Mouse (Mus musculus) lung, postnatal 36 days (tissue): ENCODE results near the gene Phf21a.

Experiments
- DNase-seq: peaks from one replicate; pipeline ENCODE4 v3.0.0; 2022; ENCODE audit warnings: mixed read lengths

Phf21a gene

DNA sequence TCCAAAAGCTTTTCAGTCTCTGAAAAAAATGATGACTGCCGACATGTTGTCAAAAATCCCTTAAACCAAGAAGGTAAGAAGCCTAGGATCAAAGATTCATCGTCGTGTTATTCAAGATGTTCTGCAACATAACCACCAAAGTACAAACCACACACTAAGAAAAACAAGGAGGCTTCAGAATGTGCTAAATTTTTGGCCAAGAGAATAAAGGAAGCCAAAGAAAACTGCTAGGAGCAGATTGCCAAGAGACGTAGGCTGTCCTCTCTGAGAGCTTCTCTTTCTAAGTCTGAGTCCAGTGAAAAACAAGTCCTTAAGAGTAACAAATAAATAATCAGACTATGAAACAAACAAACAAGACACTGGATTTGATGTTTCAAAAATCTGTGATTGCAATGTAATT lies 219.6 kb downstream of the Phf21a start:
- DNase-seq, result peak; percentile 13

DNA sequence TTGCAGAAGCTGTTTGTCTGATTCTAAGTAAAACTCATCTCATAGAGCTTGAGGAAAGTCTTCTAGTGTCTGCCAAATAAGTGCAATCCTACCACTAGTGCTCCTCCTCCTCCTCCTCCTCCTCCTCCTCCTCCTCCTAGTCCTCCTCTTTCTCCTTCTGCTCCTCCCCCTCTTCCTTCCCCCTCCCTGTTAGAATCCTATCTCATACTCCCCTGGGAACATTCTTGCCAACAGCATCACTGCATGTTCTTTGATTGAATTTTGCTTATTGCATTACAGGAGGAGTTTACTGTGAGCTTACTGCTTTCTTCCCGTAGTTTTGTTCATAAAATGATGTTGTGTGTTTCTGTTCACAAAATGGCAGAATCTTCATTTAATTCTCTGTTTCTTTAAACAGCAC lies 221.1 kb downstream of the Phf21a start:
- DNase-seq, result no peak

DNA sequence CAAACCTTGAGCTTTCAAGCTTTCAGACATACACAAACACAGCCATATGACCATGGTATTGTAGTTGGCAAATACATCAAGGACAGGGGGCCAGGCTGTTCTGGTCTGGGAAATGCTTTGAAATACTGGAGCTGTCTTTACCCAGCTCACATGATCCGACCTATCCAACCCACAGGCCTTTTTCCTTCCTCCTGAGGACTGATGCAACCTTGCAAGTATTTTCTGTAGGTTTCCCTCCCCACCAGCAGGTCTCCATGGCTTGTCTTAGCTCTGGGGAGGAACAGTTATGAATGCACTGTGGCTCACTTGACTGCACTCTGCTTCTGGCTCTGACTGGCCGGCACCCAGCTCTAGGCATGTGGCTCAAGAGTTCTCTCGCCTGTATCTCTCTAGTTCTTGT lies 223.7 kb downstream of the Phf21a start:
- DNase-seq, result no peak

DNA sequence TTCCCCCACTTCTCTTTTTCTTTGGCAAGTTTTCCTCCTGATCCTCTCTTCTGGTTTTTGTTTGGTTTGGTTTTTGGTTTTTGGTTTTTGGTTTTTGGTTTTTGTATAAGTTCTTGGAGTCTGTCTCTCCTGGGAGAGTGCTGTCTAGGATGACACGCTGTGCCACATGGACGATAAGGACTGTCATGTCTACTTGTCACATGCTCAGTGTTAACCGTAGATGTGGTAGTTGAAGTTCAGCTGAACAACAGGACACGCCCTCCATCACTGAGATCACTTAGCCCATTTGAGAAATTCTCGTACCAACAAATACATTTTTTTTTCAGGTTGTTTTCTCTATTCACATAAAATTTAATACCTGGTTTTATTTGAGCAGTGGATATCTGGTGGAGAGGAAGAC lies 224.3 kb downstream of the Phf21a start:
- no peak for DNase-seq

DNA sequence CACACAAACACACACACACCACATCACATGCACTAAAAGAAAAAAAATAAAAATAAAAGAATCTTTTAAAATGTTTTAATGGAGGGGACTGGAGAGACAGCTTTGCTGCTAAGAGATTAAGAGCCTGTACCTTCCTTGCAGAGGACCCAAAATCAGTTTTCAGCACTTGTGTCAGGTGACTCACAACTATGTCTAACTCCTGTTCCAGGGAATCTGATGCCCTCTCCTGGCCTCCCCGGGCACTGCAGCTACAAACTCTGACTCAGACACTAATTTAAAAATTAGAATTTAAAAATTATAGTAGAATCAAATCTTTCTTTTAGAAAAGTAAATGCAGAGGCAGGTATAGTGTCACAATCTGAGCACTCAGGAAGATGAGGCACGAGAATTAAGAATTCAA lies 229.8 kb downstream of the Phf21a start:
- peak; percentile 59 for DNase-seq

DNA sequence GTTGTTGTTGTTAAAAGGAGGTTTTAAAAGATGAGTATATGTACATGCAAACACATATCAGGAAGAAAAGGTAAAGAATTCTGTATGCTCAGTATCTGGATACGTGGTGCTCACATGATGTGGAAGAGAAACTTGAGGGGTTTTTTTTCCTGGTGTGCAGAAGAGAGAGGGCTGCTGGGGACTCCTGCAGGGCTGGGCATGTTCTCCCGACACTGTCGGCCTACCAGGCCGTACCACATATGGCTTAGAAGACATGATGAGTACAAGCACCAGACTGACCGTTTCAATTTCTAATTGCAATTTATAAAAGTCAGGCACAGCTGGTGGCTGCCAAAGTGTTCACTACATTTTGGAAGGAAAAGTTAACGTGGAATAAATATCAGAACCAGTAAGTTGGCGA lies 232.8 kb downstream of the Phf21a start:
- no peak for DNase-seq

DNA sequence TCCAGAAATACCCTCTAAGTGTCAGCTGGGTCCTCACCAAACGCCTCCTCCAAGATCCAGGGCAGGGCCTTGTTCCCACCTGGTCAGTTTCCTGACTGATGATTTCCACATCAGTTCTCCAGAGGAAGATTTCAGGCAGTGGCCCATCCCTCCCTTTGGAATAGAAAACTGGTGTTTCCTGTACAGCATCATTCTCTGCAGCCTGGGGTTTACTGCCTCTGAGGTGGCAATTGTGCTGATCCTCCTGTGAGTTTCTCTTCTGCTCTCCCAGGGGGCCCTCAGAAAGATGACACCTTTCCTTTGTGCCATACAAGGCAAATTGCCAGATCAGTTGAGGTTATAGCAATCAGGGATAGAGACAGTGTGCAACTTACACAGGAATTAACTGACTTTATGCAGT lies 233.3 kb downstream of the Phf21a start:
- no peak for DNase-seq

DNA sequence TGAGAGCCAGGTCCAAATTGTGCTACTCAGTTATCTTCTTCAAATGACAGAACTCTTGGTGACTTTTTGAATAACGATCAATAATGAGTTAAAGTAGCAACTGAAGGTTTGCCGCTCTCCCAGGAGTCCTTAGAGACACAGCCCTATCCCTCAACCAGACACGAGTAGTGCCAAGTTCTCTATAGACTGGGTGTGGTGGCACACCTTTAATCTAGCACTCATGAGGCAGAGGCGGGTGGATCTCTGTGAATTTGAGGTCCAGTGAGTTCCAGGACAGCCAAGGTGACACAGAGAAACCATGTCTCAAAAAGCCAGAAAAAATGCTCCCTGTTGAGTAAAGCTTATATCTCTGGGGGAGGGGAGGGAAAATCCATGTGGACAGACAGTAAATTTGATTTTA lies 234.7 kb downstream of the Phf21a start:
- no peak for DNase-seq

DNA sequence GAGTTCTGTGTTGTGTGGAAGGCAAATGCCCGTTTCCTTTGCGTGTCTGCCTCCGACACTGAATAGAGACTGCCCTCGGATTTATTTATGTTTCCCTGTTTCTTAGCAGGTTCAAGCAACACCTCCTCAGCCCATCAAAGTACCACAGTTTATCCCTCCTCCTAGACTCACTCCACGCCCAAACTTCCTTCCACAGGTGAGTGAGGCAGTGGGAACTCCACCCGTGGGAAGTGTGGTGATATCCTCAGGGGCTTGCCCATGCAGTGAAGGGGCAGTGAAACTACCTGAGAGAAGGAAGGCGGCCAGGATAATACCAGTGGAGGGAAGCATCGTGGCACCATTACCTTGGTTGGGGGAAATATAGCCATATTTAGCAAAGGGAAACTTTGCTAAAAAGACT lies 235.3 kb downstream of the Phf21a start:
- DNase-seq, result no peak

DNA sequence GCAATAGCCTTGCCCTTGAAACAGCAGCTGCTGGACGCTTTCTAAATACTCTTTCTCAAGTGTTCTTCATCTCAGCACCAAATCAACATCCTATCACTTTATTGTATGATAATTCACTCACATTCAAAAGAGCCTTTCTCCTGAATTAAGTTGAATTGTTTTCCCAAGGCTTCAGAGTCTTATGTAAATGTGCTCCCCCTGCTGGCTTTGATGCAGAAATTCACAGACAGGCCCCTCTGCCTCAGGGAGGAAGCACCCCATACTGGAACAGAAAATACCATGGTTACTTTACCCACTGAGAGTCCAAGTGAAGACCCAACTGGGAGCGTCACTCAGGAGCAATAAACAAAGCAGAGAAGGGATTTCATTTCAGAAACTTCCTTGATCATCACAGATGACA lies 237.9 kb downstream of the Phf21a start:
- peak; percentile 54 for DNase-seq

DNA sequence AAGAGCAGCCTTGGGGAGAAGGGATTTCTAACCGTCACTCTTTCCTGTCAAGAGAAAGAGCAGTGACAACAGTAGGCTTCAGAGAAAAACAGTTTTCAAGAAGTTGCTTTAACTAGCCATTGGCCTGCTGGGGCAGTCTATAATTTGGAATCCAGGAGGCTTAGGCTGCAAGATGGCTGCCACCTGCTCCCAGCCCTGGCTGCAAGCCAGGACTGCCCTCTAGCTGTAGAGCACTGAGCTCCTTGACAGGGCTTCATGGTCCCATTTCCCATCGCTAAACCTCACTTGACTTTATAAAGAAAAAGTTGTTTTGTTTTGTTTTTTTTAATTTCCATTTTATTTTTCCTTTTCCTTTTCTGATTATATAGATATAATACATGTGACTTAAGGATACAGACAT lies 238.5 kb downstream of the Phf21a start:
- DNase-seq, result peak; percentile 18

DNA sequence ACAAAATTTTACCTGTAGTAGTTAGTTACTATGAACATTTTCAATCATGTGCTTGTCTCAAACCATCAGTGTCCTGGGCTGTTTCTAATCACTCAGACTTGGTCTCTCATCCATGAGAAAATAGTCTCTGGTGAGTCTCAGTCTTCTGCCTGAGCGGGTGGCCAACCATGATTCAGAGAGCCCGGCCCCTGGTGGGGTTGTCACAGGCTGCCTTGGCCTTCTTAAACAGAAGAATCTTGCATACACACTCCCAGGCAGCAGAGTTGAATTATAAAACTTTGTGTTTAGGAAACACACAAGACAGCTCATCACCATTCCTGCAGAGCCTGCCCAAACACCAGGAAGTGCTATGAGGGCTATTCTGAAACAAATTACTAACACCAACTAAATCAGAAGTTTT lies 239.0 kb downstream of the Phf21a start:
- no peak for DNase-seq

DNA sequence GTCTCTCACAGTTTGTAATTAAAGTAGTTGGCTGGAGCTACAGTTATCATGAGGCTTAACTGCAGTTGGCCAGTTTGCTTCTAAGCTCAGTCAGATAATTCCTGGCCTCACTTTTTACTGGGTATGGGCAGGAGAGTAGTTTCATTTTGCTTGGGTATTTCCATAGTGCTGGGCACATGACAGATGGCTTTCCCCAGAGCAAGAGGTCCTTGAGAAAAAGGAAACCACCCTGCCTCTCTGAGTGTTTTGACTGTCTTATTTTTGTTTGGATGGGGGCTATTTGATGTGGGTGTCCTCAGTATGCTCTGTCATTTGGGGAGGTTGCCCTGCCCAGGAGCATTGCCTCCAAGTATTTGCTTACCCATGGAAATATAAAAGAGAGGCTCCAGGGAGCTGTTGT lies 249.5 kb downstream of the Phf21a start:
- DNase-seq, result no peak

DNA sequence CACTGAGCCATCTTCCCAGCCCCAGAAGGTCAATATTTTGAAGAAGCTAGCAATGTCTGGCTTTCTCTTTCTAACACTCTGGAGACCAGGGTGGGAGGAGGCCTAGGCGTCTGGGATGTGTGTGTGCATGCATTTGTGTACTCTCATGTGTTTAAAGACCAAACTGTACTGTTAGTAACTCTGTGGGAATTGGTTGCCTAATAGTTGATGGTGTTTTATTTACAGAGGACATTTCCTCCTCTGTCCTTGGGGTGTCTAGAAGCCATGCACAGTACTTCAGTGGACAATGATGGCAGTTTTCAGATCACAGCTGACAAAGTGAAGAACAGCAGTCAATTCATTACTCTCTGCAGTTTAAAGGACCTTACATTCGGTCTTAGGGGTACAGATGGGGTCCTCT lies 254.3 kb downstream of the Phf21a start:
- no peak for DNase-seq

DNA sequence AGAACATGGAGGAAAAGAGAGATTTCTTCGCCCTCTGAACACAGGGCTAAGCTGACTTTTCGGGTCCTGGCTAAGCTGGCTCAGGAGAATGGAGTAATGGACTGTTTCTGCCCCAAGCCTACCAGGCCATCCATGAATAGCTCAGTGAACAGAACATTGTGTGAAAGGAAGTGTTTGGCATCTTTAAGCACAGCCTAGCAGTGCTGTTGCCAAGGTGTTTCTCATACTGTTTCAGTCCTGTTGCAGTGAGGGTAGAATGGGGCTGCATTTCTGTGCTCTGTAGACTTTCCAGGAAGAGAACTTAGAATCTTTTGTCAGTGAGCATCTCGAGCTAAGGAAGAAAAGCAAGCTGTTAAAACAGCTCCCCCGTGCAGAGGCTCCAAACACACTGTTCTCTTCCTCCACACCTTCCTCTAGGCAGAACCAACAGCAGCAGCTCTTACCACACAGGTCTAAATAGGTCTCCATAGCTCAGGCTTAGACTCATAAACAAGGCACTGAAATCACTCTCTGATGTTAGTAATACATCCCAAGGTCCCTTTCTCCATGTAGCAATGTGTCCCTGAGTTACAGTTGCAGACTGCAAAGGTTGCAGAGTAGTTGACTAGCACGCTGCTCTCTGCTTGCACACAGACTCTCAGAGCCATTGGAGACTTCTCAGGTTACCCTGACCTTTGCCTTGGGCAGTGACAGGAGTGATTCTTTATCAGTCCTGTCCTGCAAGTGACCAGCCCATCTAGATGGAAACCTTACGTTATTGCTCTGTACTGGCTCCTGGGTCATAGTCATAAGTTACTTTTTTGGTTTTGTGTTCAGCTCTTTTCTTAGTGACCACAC lies 256.9 kb downstream of the Phf21a start:
- DNase-seq, result no peak

DNA sequence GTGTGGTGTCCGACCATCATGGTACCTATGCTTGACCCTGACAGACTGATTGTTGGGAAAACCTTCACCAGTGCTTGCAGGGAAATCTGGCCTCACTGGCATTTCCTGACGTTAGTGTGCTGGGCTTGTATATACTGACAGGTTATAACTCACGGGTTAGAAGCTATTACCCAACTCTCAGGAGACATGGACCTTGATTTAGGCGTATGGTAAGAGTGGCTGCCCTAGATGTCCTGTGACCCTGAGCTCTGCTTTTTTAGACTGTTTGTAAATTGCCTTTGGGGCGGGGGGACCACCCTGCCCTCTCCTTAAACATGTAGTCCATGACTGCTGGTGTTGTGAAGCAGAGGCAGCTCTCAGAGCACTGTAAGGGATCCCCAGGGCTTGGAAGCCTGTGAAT lies 257.8 kb downstream of the Phf21a start:
- no peak for DNase-seq

DNA sequence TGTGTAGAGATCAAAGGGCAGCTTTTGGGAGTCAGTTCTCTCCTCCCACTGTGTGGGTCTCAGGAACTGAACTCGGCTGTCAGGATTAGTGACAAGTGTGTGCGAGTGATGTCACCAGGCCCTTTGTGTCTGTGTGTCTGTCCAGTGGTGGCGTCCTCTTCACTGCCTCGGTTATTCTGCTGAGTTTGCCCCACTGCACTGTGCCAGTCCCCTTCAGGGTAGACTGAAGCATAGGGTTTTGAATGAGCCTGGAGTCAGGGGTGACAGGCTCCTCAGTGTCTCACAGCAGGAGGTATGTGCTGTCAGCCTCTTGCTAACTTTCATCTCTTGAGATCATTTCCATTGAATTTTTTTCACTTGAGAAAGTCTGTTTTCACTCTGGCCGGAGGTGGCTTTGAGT lies 260.5 kb downstream of the Phf21a start:
- no peak for DNase-seq

DNA sequence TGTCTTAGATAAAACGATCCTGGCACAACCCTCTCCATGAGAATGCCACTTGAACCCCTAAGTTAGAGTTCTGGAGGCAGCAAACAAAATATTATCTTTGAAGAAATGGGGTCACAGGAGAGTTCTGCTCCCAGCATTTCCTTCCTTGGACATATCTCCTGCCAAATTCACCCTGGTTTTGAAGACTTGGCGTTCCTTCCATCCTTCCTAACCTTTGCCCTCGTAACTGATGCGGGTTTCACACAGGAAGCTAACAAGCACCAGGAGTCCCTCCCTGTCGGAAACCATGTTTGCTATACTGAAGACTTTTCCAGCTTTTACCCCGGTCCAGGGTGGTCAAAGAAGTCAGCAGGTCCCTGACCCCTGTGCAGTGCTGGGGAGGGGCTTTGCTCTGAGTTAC lies 261.3 kb downstream of the Phf21a start:
- DNase-seq, result peak; percentile 47

DNA sequence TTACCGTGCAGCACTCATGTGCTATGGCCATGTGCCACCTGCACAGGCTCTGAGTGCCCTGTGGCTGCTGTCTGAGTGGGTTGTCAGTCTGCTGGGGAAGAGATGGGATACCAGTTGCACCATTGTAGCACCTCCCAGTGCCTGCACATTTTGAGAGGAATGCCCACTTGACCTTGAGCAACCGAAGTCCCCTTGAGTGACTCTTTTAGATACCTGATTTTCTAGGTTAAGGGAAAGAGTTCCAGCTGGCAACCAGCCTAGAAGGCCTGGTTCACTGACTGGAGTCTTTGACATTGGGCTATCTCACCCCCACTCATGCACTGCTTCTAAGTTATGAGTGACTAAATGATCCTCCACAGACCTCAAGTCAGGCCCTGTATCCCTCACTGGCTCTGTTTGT lies 266.4 kb downstream of the Phf21a start:
- DNase-seq, result peak; percentile 81

DNA sequence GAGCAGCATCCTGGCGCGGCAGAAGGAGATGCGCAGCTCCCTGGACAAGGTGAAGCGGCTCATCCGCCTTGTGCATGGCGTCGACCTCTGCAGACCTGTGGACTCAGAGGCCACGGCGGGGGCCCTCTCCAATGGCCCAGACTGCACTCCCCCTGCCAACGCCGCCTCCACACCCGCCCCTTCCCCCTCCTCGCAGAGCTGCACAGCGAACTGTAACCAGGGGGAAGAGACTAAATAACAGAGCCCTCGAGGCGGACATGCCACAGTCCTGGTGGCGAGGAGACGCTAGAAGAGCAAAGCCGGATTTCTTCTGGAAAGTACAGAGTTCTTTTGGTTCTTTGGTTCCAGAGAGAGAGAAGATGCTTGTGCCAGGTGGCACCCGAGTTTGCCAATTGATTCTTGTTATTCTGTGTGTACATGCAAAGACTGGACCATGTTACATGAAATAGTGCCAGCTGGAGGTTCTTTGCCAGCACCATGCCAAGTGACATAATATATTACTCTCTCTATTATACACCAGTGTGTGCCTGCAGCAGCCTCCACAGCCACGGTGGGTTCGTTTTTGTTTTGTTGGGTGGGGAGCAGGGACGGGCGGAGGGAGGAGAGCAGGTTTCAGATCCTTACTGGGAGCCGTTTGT lies 267.4 kb downstream of the Phf21a start:
- DNase-seq, result no peak

DNA sequence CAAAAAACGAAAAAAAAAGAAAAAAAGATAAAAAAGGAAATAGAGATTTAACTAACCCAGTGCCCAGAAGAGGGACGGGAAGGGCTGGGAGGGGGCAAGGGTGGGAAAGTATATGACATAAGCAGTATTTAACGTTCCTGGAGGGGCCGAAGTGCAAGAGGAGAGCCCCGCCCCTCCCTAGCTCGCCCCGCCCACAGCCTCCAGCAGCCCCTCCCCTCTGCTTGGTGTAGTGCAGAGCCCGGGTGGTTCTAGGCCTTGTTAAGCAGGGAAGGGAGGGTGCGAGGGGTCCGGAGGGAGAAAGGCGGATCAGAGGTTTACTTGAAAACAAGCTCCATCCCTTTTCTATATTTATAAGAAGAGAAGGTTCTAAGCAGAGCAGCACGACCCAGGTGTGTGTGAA lies 268.0 kb downstream of the Phf21a start:
- DNase-seq, result no peak

DNA sequence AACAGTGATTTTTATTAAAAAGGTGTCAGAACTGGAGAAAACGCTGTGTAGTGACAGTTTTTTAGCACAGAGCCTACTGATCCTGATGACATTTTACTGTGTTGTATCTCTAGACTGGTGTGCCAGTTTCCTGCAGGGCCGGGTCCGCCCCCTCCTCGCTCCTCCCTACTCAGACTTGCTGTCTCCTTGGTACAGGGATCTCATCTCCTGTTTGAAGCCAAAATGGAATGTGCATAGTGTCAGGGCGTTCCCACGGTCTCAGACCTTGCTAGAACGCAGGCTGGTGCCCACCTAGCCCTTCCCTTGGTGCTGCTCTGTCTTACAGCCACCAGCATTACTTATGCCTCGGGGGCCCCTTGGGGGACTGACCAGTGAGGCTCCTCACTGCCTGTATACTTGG lies 268.9 kb downstream of the Phf21a start:
- no peak for DNase-seq

DNA sequence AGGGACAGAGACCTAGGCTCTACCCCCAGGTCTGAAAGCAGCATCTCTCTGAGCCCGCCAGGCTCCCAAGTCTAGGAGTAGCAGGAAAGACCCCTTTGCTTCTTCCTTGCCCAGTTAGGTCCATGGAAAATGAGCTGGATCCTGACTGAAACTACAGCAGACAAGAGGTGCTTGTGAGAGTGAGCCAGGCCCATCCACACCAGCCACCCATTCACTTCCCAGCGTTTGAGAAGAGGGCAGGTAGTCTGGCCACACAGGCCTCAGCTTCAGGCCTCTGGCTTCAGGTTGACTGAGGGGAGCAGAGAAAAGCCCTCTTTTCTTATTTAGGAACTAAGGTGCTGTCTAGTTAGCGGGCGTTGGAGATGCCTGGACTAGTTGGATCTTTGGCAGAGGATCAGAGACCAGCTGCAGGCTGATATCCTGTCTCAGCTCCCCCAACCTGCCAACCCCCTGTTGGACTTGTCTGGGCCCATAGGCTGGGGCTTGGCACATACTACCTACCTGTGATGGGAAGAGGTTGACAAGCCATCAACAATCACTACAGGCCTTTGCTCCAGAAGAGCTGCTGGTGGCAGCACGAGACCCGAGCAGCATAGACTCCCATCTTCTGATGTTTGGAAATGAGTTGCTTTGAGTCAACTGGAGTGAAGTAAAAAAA lies 269.8 kb downstream of the Phf21a start:
- DNase-seq, result no peak

DNA sequence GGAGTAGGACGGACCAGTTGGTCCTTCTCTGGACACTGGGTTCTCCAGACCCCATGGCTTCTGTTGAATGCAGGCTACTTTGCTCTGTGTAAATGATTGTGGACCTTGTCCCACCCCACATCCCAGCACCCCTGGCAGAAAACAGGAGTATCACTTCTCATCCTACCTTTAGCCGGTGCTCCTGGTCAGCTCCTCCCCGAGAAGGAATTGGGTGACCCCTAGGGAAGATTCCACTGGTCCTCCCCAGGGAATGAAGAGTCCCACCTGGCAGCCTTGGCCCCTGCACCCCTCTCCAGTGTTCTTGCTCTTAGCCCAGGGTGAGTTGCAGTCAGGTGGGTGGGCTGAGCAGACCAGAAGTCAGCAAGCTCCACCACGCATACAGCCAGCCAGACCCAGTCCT lies 271.2 kb downstream of the Phf21a start:
- DNase-seq, result no peak
